ENCODE assay signal across 11 mouse cellular contexts in genomic region chr11:79881812-79882211, GRCm38 (mm10).
"Had no signal": no experiment of that assay in that cellular context is flagged by ENCODE, and none has a peak within 500 bp of the region (broad histone marks: within the 10 kb centered on the region; RNA-seq: fewer than 3 reads in every experiment).

No protein-coding gene starts in this region.

- H3K36me3 ChIP-seq: hindbrain, embryonic 15.5 days; liver, embryonic 13.5 days; lung, embryonic 15.5 days had no signal

- H3K4me1 ChIP-seq: hindbrain, embryonic 15.5 days had no signal

- H3K9ac ChIP-seq: hindbrain, embryonic 15.5 days; liver, embryonic 13.5 days; lung, embryonic 15.5 days had no signal

- H3K27me3 ChIP-seq: hindbrain, embryonic 15.5 days; liver, embryonic 13.5 days; lung, embryonic 15.5 days had no signal

- H3K4me3 ChIP-seq: hindbrain, embryonic 15.5 days; left cerebral cortex, adult 2 months; liver, embryonic 13.5 days; lung, embryonic 15.5 days had no signal

- H3K4me2 ChIP-seq: hindbrain, embryonic 15.5 days; liver, embryonic 13.5 days; lung, embryonic 15.5 days; midbrain, embryonic 11.5 days had no signal

- ATAC-seq: intestine, postnatal 0 days had no signal

- H3K27ac ChIP-seq: hindbrain, embryonic 15.5 days; left cerebral cortex, adult 2 months; liver, embryonic 13.5 days; lung, embryonic 15.5 days had no signal

- H3K9me3 ChIP-seq: hindbrain, embryonic 15.5 days; liver, embryonic 13.5 days; lung, embryonic 15.5 days had no signal

- DNase-seq: layer of hippocampus, postnatal 36 days; liver, embryonic 13.5 days; lung, postnatal 4 days; midbrain, embryonic 14.5 days; thymus, adult 18-20 months; thymus, postnatal 36 days had no signal
